ENCODE assay signal across 31 mouse cellular contexts in genomic region chr1:36631391-36631790, GRCm38 (mm10). TPM values are rescaled to one million over a fixed set of nuclear protein-coding genes. Genes with fewer than 3 reads are reported as not detected.
A peak's percentile ranks its signal among the peaks of the same experiment; 100 is the strongest.
DNase-seq lines count a peak whose midpoint lies in the region; ATAC-seq and TF ChIP-seq lines count a peak whose summit lies in the region.
"Had no signal": no experiment of that assay in that cellular context is flagged by ENCODE, and none has a peak within 500 bp of the region (broad histone marks: within the 10 kb centered on the region; RNA-seq: fewer than 3 reads in every experiment).

No protein-coding gene starts in this region.

- peaks cover 47% of the 10 kb centered on the region for H3K4me1 ChIP-seq in hindbrain, embryonic 10.5 days (replicated peaks)
- 0 out of 2 replicates have a peak, but pooled peaks cover 8% of the 10 kb centered on the region for H3K4me1 ChIP-seq in hindbrain, postnatal 0 days (ENCODE audit: insufficient read depth, low read length)
- peaks cover 62% of the 10 kb centered on the region for H3K4me1 ChIP-seq in embryonic facial prominence, embryonic 10.5 days

- DNase-seq in cerebellum, adult 11-12 months, result peak; percentile 21
- DNase-seq in cerebellum, adult 9-10 months, result no peak
- DNase-seq in gastrocnemius, adult 2 months, result no peak
- no peak for DNase-seq in gastrocnemius, postnatal 4 days (ENCODE audit: low spot score in 2 of 2)
- peak; percentile 32 for DNase-seq in hindbrain, embryonic 10.5 days (ENCODE audit: low spot score)
- no peak for DNase-seq in hindbrain, postnatal 0 days (ENCODE audit: low spot score)
- peak; percentile 36 for DNase-seq in embryonic facial prominence, embryonic 10.5 days (ENCODE audit: low spot score)
- DNase-seq: adrenal gland, postnatal 10 days; cerebellum, postnatal 36 days; gastrocnemius, postnatal 36 days; heart, postnatal 10 days; kidney, adult 8-10 months; kidney, postnatal 4 days; liver, embryonic 13.5 days; lung, adult 18-20 months; lung, postnatal 4 days; midbrain, embryonic 14.5 days; right cerebral cortex, postnatal 4 days had no signal

- H3K27me3 ChIP-seq in hindbrain, embryonic 10.5 days (ENCODE audit: insufficient read depth, poor library complexity, severe bottlenecking), result no peaks in the 10 kb centered on the region
- H3K27me3 ChIP-seq in hindbrain, postnatal 0 days (ENCODE audit: insufficient read depth, low read length), result no peaks in the 10 kb centered on the region
- H3K27me3 ChIP-seq in embryonic facial prominence, embryonic 10.5 days (replicated peaks; ENCODE audit: low read depth, poor library complexity, severe bottlenecking), result no peaks in the 10 kb centered on the region
- H3K27me3 ChIP-seq: forebrain, embryonic 15.5 days; hindbrain, embryonic 12.5 days; liver, embryonic 13.5 days; neural tube, embryonic 12.5 days had no signal

- ATAC-seq in hindbrain, postnatal 0 days, result no peak
- no peak for ATAC-seq in monocyte, adult 5-6 weeks (replicated peaks; ENCODE audit: insufficient number of reproducible peaks, low FRiP score, low TSS enrichment, poor library complexity, severe bottlenecking)
- ATAC-seq: activated CD4-positive, CD25-positive, alpha-beta regulatory T cell, adult 4 months; forebrain, embryonic 15.5 days; intestine, embryonic 16.5 days; lung, postnatal 0 days had no signal

- no peak overlapping the region for H3K4me3 ChIP-seq in gastrocnemius, adult 2 months
- H3K4me3 ChIP-seq in hindbrain, embryonic 10.5 days, result no peak overlapping the region
- no peak overlapping the region for H3K4me3 ChIP-seq in hindbrain, postnatal 0 days (ENCODE audit: low read length)
- no peak overlapping the region for H3K4me3 ChIP-seq in embryonic facial prominence, embryonic 10.5 days
- H3K4me3 ChIP-seq: forebrain, embryonic 15.5 days; hindbrain, embryonic 12.5 days; liver, embryonic 13.5 days; megakaryocyte, embryonic 14.5 days; neural tube, embryonic 12.5 days had no signal

- no peaks in the 10 kb centered on the region for H3K36me3 ChIP-seq in hindbrain, embryonic 10.5 days
- no peaks in the 10 kb centered on the region for H3K36me3 ChIP-seq in hindbrain, postnatal 0 days (ENCODE audit: insufficient read depth, low read length)
- no peaks in the 10 kb centered on the region for H3K36me3 ChIP-seq in embryonic facial prominence, embryonic 10.5 days (replicated peaks)
- H3K36me3 ChIP-seq: forebrain, embryonic 15.5 days; hindbrain, embryonic 12.5 days; liver, embryonic 13.5 days; neural tube, embryonic 12.5 days had no signal

- H3K27ac ChIP-seq in gastrocnemius, adult 2 months, result 0 out of 2 replicates have a peak overlapping the region, but pooled peaks have one; percentile 56
- H3K27ac ChIP-seq in hindbrain, embryonic 10.5 days, result peak overlapping the region; percentile 67
- no peak overlapping the region for H3K27ac ChIP-seq in hindbrain, postnatal 0 days
- H3K27ac ChIP-seq in embryonic facial prominence, embryonic 10.5 days (replicated peaks), result peak overlapping the region; percentile 63; the same call in 1 of the 2 replicates
- H3K27ac ChIP-seq: forebrain, embryonic 15.5 days; hindbrain, embryonic 12.5 days; kidney, postnatal 0 days; liver, embryonic 13.5 days; neural tube, embryonic 12.5 days had no signal

- H3K9me3 ChIP-seq in hindbrain, embryonic 10.5 days, result no peaks in the 10 kb centered on the region
- H3K9me3 ChIP-seq in hindbrain, postnatal 0 days (ENCODE audit: low read length), result no peaks in the 10 kb centered on the region
- no peaks in the 10 kb centered on the region for H3K9me3 ChIP-seq in embryonic facial prominence, embryonic 10.5 days
- H3K9me3 ChIP-seq: forebrain, embryonic 15.5 days; hindbrain, embryonic 12.5 days; liver, embryonic 13.5 days; neural tube, embryonic 12.5 days had no signal

- TF ChIP-seq CTCF in gastrocnemius, adult 2 months (IDR thresholded peaks at IDR 0.05), result no peak
- no peak for TF ChIP-seq CTCF in hindbrain, postnatal 0 days (IDR thresholded peaks at IDR 0.05; ENCODE audit: low read depth)

- intact Hi-C loops in gastrocnemius, adult 2 months (cut with DNase I), result no loop called here

- no peak overlapping the region for H3K4me2 ChIP-seq in hindbrain, postnatal 0 days (ENCODE audit: low read depth, low read length)
- H3K4me2 ChIP-seq: forebrain, embryonic 15.5 days; heart, embryonic 11.5 days; hindbrain, embryonic 12.5 days; liver, embryonic 13.5 days; neural tube, embryonic 12.5 days had no signal

- WGBS in hindbrain, embryonic 10.5 days, result 16% methylated on average over 4 of the region's 4 CpGs
- 34% methylated on average over 4 of the region's 4 CpGs for WGBS in hindbrain, postnatal 0 days
- WGBS in embryonic facial prominence, embryonic 10.5 days, result 16% methylated on average over 4 of the region's 4 CpGs

- H3K9ac ChIP-seq in hindbrain, postnatal 0 days (replicated peaks; ENCODE audit: low read length), result no peak overlapping the region
- H3K9ac ChIP-seq: forebrain, embryonic 15.5 days; hindbrain, embryonic 12.5 days; liver, embryonic 13.5 days; neural tube, embryonic 12.5 days had no signal

RNA-seq across cellular contexts. Expression of gene Fam178b, which starts 51.6 kb away (rescaled TPM):
- under 1 TPM in 1 of 2 experiments, not detected in 1; 0.48 TPM for total RNA-seq in gastrocnemius, adult 2 months (2021)
- 1 to 10 TPM; 1.3 to 1.5 TPM for total RNA-seq in gastrocnemius, postnatal 4 days (2021)
- polyA plus RNA-seq in hindbrain, embryonic 10.5 days (2016; fragmentation: Nextera tagmentation; extraction: Ambion mirVana), result 0.42 and 0.46 TPM in 2 replicates
- total RNA-seq in hindbrain, postnatal 0 days (2014; rRNA removed), result not detected in 2 replicates
- polyA plus RNA-seq in hindbrain, postnatal 0 days (2015; fragmentation: Nextera tagmentation; extraction: Ambion mirVana), result 0.21 and 0.41 TPM in 2 replicates
- polyA plus RNA-seq in embryonic facial prominence, embryonic 10.5 days (2016; fragmentation: Nextera tagmentation; extraction: Ambion mirVana), result 0.57 and 0.65 TPM in 2 replicates
- not detected in 3 replicates for total RNA-seq in monocyte, adult 5-6 weeks (2017)
- total RNA-seq: CH12.LX; left cerebral cortex, postnatal 36 days had no signal
- polyA plus RNA-seq: activated CD4-positive, CD25-positive, alpha-beta regulatory T cell, adult 4 months; embryonic facial prominence, embryonic 11.5 days; forebrain, embryonic 15.5 days had no signal

RNA-seq across cellular contexts. Expression of gene Cox5b, which starts 59.9 kb away (rescaled TPM):
- total RNA-seq in gastrocnemius, adult 2 months (2021), result 1,000 to 10,000 TPM; 1,153 to 1,545 TPM
- 100 to 1,000 TPM; 933 to 949 TPM for total RNA-seq in gastrocnemius, postnatal 4 days (2021)
- polyA plus RNA-seq in hindbrain, embryonic 10.5 days (2016; fragmentation: Nextera tagmentation; extraction: Ambion mirVana), result 566 and 596 TPM in 2 replicates
- 346 and 404 TPM in 2 replicates for total RNA-seq in hindbrain, postnatal 0 days (2014; rRNA removed)
- 977 and 1,021 TPM in 2 replicates for polyA plus RNA-seq in hindbrain, postnatal 0 days (2015; fragmentation: Nextera tagmentation; extraction: Ambion mirVana)
- 515 and 522 TPM in 2 replicates for polyA plus RNA-seq in embryonic facial prominence, embryonic 10.5 days (2016; fragmentation: Nextera tagmentation; extraction: Ambion mirVana)
- total RNA-seq in monocyte, adult 5-6 weeks (2017), result 276 to 385 TPM (median 284 TPM) in 3 replicates

Comparison
In these comparisons a context has a peak if more than half of its experiments do, and no peak if none do; other contexts are left out.
1. DNase-seq: peak in cerebellum, adult 11-12 months (single experiment), hindbrain, embryonic 10.5 days (single experiment) and embryonic facial prominence, embryonic 10.5 days (single experiment); none in cerebellum, adult 9-10 months (single experiment), gastrocnemius, adult 2 months (single experiment), gastrocnemius, postnatal 4 days (0 of 2) and hindbrain, postnatal 0 days (single experiment).